Mouse (Mus musculus): Measurements from ENCODE around the gene Gpc3.

DNA sequence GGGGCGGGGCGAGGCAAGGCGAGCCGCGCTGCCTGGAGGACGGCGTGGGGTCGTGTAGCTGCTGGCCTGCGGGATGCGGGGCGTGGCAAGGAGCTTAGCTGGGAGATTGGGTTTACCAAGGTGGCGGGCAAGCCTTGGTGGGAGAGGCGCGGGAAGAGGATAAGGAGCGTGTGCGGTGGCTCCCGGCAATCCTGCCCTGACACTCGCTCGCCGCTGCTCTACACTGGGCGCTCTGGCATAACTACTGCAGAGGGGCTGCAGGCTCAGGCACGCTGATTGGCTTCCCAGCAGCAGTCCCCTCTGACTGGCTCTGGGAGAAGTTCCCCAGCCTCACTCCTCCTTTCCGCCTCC is 256 bp upstream of the Gpc3 start:
- no peak for TF ChIP-seq MAFK (IDR thresholded peaks at IDR 0.05; ENCODE audit: insufficient read depth, low read depth, low read length)
- TF ChIP-seq ZC3H11A (IDR thresholded peaks at IDR 0.05; ENCODE audit: borderline replicate concordance, low read depth, low read length) = no peak
